Mouse (Mus musculus) ES-E14 (cell line): ENCODE measurements around the gene Rnf186. TPM values are rescaled to one million over a fixed set of nuclear protein-coding genes. Genes with fewer than 3 reads are reported as not detected.

Source experiments
- DNase-seq: peaks from one replicate; pipeline ENCODE4 v3.0.0-alpha.2; 2013; ENCODE audit warnings: low read depth, low spot score
- H3K27ac ChIP-seq: 2 replicates; pipeline ENCODE4 v1.5.1; 2012; ENCODE audit warnings: low read depth, mild to moderate bottlenecking, low read length, moderate library complexity, mixed read lengths; ENCODE audit not compliant: poor library complexity, insufficient read depth, severe bottlenecking
- H3K36me3 ChIP-seq: 2 replicates; pipeline ENCODE4 v1.6.1; 2012; ENCODE audit warnings: mild to moderate bottlenecking, low read length, moderate library complexity, mixed read lengths; ENCODE audit not compliant: control insufficient read depth, poor library complexity, insufficient read depth, severe bottlenecking
- H3K4me1 ChIP-seq, 2 experiments: fragments of 150-350 bp in 1 of 2; sonication (generic) in 1 of 2; 2 replicates each; pipeline ENCODE4 v1.6.1; 2012; ENCODE audit warnings: low read length in 2 of 2, mild to moderate bottlenecking in 1 of 2, mixed read lengths in 1 of 2; ENCODE audit not compliant: control insufficient read depth in 2 of 2, insufficient read depth in 2 of 2, poor library complexity in 1 of 2
- H3K4me3 ChIP-seq, 2 experiments: fragments of 150-350 bp in 1 of 2; sonication (generic) in 1 of 2; 2 replicates each; pipeline ENCODE4 v1.5.1; 2012; ENCODE audit warnings: low read length in 2 of 2, low read depth in 1 of 2, mild to moderate bottlenecking in 1 of 2, mixed read lengths in 1 of 2; ENCODE audit not compliant: insufficient read depth in 1 of 2, poor library complexity in 1 of 2, severe bottlenecking in 1 of 2
- H3K9ac ChIP-seq: 2 replicates; pipeline ENCODE4 v1.6.1; 2012; ENCODE audit warnings: low read depth, mild to moderate bottlenecking, low read length, mixed read lengths; ENCODE audit not compliant: poor library complexity, insufficient read depth, severe bottlenecking
- H3K9me3 ChIP-seq: fragments of 150-350 bp; sonication (generic); 2 replicates; pipeline ENCODE4 v1.6.1; 2012; ENCODE audit warnings: low read depth, mild to moderate bottlenecking, low read length; ENCODE audit not compliant: control insufficient read depth, insufficient read depth
- CHD2 ChIP-seq: IDR thresholded peaks from 2 replicates; pipeline ENCODE4 v1.6.1; 2014; ENCODE audit warnings: mild to moderate bottlenecking, low read depth, low read length, inconsistent platforms
- HCFC1 ChIP-seq: IDR thresholded peaks from 2 replicates; pipeline ENCODE4 v1.6.1; 2012; ENCODE audit warnings: low read length, inconsistent platforms, borderline replicate concordance; ENCODE audit not compliant: insufficient read depth
- MAFK ChIP-seq: IDR thresholded peaks from 2 replicates; pipeline ENCODE4 v1.6.1; 2014; ENCODE audit warnings: mild to moderate bottlenecking, low read depth, low read length, inconsistent platforms; ENCODE audit not compliant: insufficient read depth
- ZC3H11A ChIP-seq: IDR thresholded peaks from 2 replicates; pipeline ENCODE4 v1.6.1; 2012; ENCODE audit warnings: low read depth, mild to moderate bottlenecking, inconsistent platforms, low read length, borderline replicate concordance
- ZNF384 ChIP-seq: IDR thresholded peaks from 2 replicates; pipeline ENCODE4 v1.6.1; 2012; ENCODE audit warnings: low read depth, low read length, inconsistent platforms
- in situ Hi-C, 2 experiments: fragments of 600-800 bp; cut with MboI; formaldehyde crosslinking; loops; one replicate each; pipeline ENCODE4 v1.15.1; 2025; ENCODE audit warnings: low sequenced_read_pairs in 2 of 2, inconsistent platforms in 1 of 2; ENCODE audit not compliant: unreplicated experiment in 2 of 2
- total RNA-seq: library from RNA; depleted of rRNA; stranded (reverse); fragments of 300-350 nt; gene quantifications from 2 replicates; pipeline ENCODE4 v1.2.3, GENCODE M21; 2012

Rnf186 gene
- total RNA-seq, 1 experiment, result 0.22 TPM

DNA sequence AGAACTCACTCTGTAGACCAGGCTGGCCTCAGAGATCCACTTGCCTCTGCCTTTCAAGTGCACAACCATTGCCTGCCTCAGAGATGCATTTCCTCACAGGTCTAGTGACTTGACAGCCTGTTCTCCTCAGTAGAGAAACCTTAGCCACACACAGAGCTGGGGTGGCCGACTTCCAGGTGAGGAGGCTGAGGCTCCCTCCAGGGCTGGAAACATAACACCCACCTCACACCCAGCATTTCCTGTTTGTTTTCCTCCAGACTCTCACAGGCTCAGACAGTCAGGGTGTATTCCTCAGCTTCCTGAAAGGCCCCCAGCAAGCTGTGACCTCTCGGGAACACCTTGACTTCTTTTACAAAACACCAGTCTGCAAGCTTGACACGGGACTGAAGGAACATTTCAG is 8.3 kb downstream of the Rnf186 start:
- H3K9me3 ChIP-seq, result no peaks in the 10 kb centered on the region
- in situ Hi-C loops, result no loop called here
- no peak overlapping the region for H3K27ac ChIP-seq
- no peak for TF ChIP-seq ZC3H11A
- TF ChIP-seq MAFK, result no peak
- no peak for TF ChIP-seq CHD2
- TF ChIP-seq HCFC1, result no peak
- no peak for TF ChIP-seq ZNF384
- H3K4me1 ChIP-seq, result peaks cover 0 to 11% of the 10 kb centered on the region in 2 experiments; a peak in 1 of 4 replicates
- H3K4me3 ChIP-seq, result no peak overlapping the region
- DNase-seq, result no peak
- H3K9ac ChIP-seq, result no peak overlapping the region
- no peaks in the 10 kb centered on the region for H3K36me3 ChIP-seq

DNA sequence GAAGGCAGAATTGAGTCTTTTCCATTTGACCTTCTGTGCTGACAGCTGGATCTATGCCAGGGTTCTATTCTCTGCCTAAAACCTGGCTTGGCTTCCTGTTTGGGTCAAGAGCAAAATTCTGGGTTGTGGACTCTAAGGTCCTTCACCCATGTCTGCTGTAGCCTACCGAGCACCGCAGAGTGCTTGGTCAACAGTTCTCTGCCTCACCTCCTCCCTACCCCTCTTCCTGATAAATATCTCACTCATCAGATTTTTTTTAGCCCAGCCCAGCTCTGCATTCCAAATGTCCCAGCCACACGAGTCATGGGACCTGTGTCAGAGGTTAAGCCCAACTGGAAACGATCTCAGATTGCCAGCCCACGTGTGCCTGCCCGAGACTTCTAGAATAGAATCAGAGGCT is 9.1 kb downstream of the Rnf186 start:
- H3K4me1 ChIP-seq, result peaks cover 0 to 14% of the 10 kb centered on the region in 2 experiments; a peak in 1 of 4 replicates
- in situ Hi-C loops, result no loop called here
- DNase-seq, result no peak
- H3K36me3 ChIP-seq, result no peaks in the 10 kb centered on the region
- no peak overlapping the region for H3K27ac ChIP-seq
- no peak overlapping the region for H3K4me3 ChIP-seq
- no peaks in the 10 kb centered on the region for H3K9me3 ChIP-seq
- H3K9ac ChIP-seq, result no peak overlapping the region
- TF ChIP-seq CHD2 (no peak), HCFC1 (no peak)

DNA sequence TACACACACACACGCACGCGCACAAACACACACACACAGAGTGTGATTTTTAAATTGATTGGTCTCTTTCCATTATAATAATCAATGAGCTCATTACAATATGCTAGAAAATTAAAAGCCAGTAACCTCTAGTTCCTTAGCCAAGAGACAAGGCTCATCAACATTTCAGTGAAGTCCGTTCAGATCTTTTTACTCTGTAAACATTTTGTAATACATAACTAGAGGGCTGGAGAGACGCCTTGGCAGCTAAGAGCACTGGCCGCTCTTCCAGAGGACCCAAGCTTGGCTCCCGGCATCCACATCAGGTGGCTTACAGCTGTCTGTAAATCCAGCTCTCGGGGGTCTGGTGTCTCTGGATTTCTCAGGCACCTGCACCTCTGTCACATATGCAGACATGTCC is 13.1 kb downstream of the Rnf186 start:
- Histone ChIP-seq H3K36me3 (no peaks in the 10 kb centered on the region), H3K9ac (no peak overlapping the region), H3K4me1 (peaks cover 0 to 24% of the 10 kb centered on the region in 2 experiments; a peak in 1 of 4 replicates), H3K4me3 (no peak overlapping the region), H3K27ac (no peak overlapping the region), H3K9me3 (no peaks in the 10 kb centered on the region)
- no peak for DNase-seq
- in situ Hi-C loops, result no loop called here
- TF ChIP-seq MAFK, result no peak

DNA sequence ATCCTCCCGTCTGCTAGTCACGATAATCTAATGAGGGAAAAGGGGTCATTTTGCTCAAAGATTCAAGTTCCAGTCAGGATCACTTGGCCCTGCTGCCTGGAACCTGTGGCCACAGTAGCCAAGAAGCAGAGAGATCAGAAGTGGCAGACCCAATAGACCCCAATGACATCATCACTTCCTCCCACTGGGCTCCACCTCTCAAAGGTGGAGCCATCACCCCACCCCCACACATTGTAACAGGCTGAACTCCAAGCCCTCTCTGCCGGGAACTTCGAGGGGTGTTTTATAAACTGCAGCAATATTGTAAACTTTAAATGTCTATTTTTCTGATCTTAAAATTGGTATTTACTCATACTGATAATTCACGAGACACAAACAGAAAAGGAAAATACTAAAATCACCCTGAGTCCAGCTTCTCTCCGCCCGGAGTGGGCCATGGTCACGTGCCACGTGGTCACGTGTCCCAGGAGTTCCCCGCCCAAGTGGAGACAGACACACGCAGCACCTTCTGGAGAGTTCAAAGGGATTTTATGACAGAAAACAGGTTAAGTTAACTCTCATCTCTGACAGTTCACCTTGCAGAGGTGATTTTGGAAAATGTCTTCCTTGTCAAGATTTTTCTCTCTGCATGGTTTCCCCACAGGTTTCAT is 14.0 kb downstream of the Rnf186 start:
- peak overlapping the region; percentile 24 to 28; a peak in 3 of 4 replicates for H3K4me3 ChIP-seq
- H3K9me3 ChIP-seq, result no peaks in the 10 kb centered on the region
- H3K9ac ChIP-seq, result peak overlapping the region; percentile 66; the same call in 1 of the 2 replicates
- peaks cover 0 to 21% of the 10 kb centered on the region in 2 experiments; a peak in 1 of 4 replicates for H3K4me1 ChIP-seq
- peak; percentile 74 for DNase-seq
- in situ Hi-C loops, result no loop called here
- no peaks in the 10 kb centered on the region for H3K36me3 ChIP-seq
- no peak overlapping the region; the same call in 1 of the 2 replicates for H3K27ac ChIP-seq
- TF ChIP-seq HCFC1 (no peak), MAFK (no peak)

DNA sequence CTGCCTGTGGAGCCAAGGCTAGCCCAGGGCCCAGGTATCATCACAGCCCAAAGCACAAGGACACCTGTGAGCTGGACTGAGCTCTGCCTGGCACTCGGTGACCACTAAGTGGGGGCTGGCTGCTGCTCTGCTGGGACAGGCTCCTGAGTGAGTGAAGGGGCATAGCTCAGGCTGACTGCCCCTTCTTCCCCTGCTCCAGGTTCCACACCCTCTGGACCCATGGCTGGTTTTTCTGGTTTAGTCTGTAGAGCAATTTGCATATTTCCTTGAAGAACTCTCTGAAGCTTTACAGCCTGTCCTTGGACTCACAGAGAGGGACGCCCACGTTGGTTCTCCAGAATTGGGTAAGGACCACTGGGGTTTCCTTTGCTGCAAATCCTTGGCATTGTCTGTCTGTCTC is 16.5 kb downstream of the Rnf186 start:
- H3K4me1 ChIP-seq, result peaks cover 0 to 21% of the 10 kb centered on the region in 2 experiments; a peak in 1 of 4 replicates
- H3K4me3 ChIP-seq, result no peak overlapping the region
- in situ Hi-C loops, result no loop called here
- H3K9me3 ChIP-seq, result no peaks in the 10 kb centered on the region
- DNase-seq, result no peak
- TF ChIP-seq ZNF384 (no peak), CHD2 (no peak), HCFC1 (no peak), MAFK (no peak), ZC3H11A (no peak)
- H3K36me3 ChIP-seq, result no peaks in the 10 kb centered on the region
- H3K27ac ChIP-seq, result no peak overlapping the region
- H3K9ac ChIP-seq, result no peak overlapping the region
